22 mouse cellular contexts compared by ENCODE assay signal in genomic region chr5:122747950-122748349, GRCm38 (mm10). TPM values are rescaled to one million over a fixed set of nuclear protein-coding genes. Genes with fewer than 3 reads are reported as not detected.
DNase-seq lines count a peak whose midpoint lies in the region; ATAC-seq lines count a peak whose summit lies in the region.
"Had no signal": no experiment of that assay in that cellular context is flagged by ENCODE, and none has a peak within 500 bp of the region (broad histone marks: within the 10 kb centered on the region; RNA-seq: fewer than 3 reads in every experiment).

No protein-coding gene starts in this region.

- no peaks in the 10 kb centered on the region for H3K9me3 ChIP-seq in kidney, embryonic 14.5 days (ENCODE audit: control insufficient read depth, low read length)
- no peaks in the 10 kb centered on the region for H3K9me3 ChIP-seq in midbrain, embryonic 11.5 days (ENCODE audit: control insufficient read depth, low read length)
- H3K9me3 ChIP-seq in midbrain, embryonic 16.5 days (replicated peaks; ENCODE audit: control insufficient read depth, low read length, poor library complexity, severe bottlenecking) = no peaks in the 10 kb centered on the region
- H3K9me3 ChIP-seq in forebrain, embryonic 15.5 days = no peaks in the 10 kb centered on the region
- H3K9me3 ChIP-seq: forebrain, embryonic 10.5 days; forebrain, embryonic 13.5 days; hindbrain, embryonic 12.5 days; hindbrain, embryonic 15.5 days had no signal

- H3K27me3 ChIP-seq in kidney, embryonic 14.5 days (ENCODE audit: control insufficient read depth, insufficient read depth, low read length) = no peaks in the 10 kb centered on the region
- no peaks in the 10 kb centered on the region for H3K27me3 ChIP-seq in midbrain, embryonic 11.5 days (ENCODE audit: control insufficient read depth, insufficient read depth, low read length)
- no peaks in the 10 kb centered on the region for H3K27me3 ChIP-seq in midbrain, embryonic 16.5 days (ENCODE audit: control insufficient read depth, insufficient read depth, low read depth, low read length)
- H3K27me3 ChIP-seq in forebrain, embryonic 15.5 days = no peaks in the 10 kb centered on the region
- H3K27me3 ChIP-seq: forebrain, embryonic 13.5 days; hindbrain, embryonic 12.5 days; hindbrain, embryonic 15.5 days had no signal

- DNase-seq in kidney, postnatal 10 days = peak; percentile 48
- peak; percentile 72 for DNase-seq in midbrain, embryonic 11.5 days (ENCODE audit: low spot score, missing footprints)
- DNase-seq in lung, postnatal 14 days = peak; percentile 80
- peak; percentile 83 to 90 for DNase-seq in lung, postnatal 4 days
- no peak for DNase-seq in cerebellum, postnatal 4 days (ENCODE audit: low spot score in 2 of 2)
- DNase-seq: adrenal gland, adult 8-10 months; cerebellum, adult 11-12 months; cerebellum, adult 8-10 months; cerebellum, postnatal 10 days; cerebellum, postnatal 36 days; forebrain, postnatal 0 days; gastrocnemius, postnatal 36 days; heart, adult 2 months had no signal

- no peak overlapping the region for H3K4me2 ChIP-seq in kidney, embryonic 14.5 days (replicated peaks; ENCODE audit: low read depth, low read length)
- H3K4me2 ChIP-seq in midbrain, embryonic 11.5 days = no peak overlapping the region
- H3K4me2 ChIP-seq in midbrain, embryonic 16.5 days (ENCODE audit: low read length) = no peak overlapping the region
- H3K4me2 ChIP-seq in forebrain, embryonic 15.5 days (replicated peaks) = no peak overlapping the region
- H3K4me2 ChIP-seq: forebrain, embryonic 13.5 days; heart, embryonic 11.5 days; hindbrain, embryonic 12.5 days; hindbrain, embryonic 15.5 days had no signal

- no peak overlapping the region for H3K27ac ChIP-seq in kidney, embryonic 14.5 days (ENCODE audit: low read depth, low read length)
- H3K27ac ChIP-seq in midbrain, embryonic 11.5 days (ENCODE audit: low read depth, low read length) = no peak overlapping the region
- no peak overlapping the region for H3K27ac ChIP-seq in midbrain, embryonic 16.5 days (ENCODE audit: low read length)
- no peak overlapping the region for H3K27ac ChIP-seq in forebrain, embryonic 15.5 days (replicated peaks)
- H3K27ac ChIP-seq: forebrain, embryonic 10.5 days; forebrain, embryonic 13.5 days; heart, adult 2 months; hindbrain, embryonic 12.5 days; hindbrain, embryonic 15.5 days had no signal

- H3K4me1 ChIP-seq in kidney, embryonic 14.5 days (ENCODE audit: control insufficient read depth, insufficient read depth, low read length) = no peaks in the 10 kb centered on the region
- no peaks in the 10 kb centered on the region for H3K4me1 ChIP-seq in midbrain, embryonic 11.5 days (ENCODE audit: control insufficient read depth, insufficient read depth, low read length)
- no peaks in the 10 kb centered on the region for H3K4me1 ChIP-seq in midbrain, embryonic 16.5 days (ENCODE audit: control insufficient read depth, insufficient read depth, low read length)
- no peaks in the 10 kb centered on the region for H3K4me1 ChIP-seq in forebrain, embryonic 15.5 days
- H3K4me1 ChIP-seq: forebrain, embryonic 10.5 days; forebrain, embryonic 13.5 days; hindbrain, embryonic 12.5 days; hindbrain, embryonic 15.5 days had no signal

- no peak overlapping the region for H3K4me3 ChIP-seq in kidney, embryonic 14.5 days (ENCODE audit: low read length)
- no peak overlapping the region for H3K4me3 ChIP-seq in midbrain, embryonic 11.5 days (ENCODE audit: low read depth, low read length)
- H3K4me3 ChIP-seq in midbrain, embryonic 16.5 days (ENCODE audit: low read depth, low read length) = no peak overlapping the region
- no peak overlapping the region for H3K4me3 ChIP-seq in forebrain, embryonic 15.5 days
- H3K4me3 ChIP-seq: forebrain, embryonic 10.5 days; forebrain, embryonic 13.5 days; heart, adult 2 months; hindbrain, embryonic 12.5 days; hindbrain, embryonic 15.5 days had no signal

- no peak overlapping the region for H3K9ac ChIP-seq in kidney, embryonic 14.5 days (ENCODE audit: low read depth, low read length)
- no peak overlapping the region for H3K9ac ChIP-seq in midbrain, embryonic 11.5 days (ENCODE audit: low read length)
- H3K9ac ChIP-seq in midbrain, embryonic 16.5 days (ENCODE audit: low read depth, low read length) = no peak overlapping the region
- H3K9ac ChIP-seq in forebrain, embryonic 15.5 days (replicated peaks) = no peak overlapping the region
- H3K9ac ChIP-seq: forebrain, embryonic 13.5 days; forebrain, postnatal 0 days; hindbrain, embryonic 12.5 days; hindbrain, embryonic 15.5 days had no signal

- H3K36me3 ChIP-seq in kidney, embryonic 14.5 days (ENCODE audit: control insufficient read depth, insufficient read depth, low read length) = peaks cover 30% of the 10 kb centered on the region
- H3K36me3 ChIP-seq in midbrain, embryonic 11.5 days (ENCODE audit: control insufficient read depth, insufficient read depth, low read length) = peaks cover 6% of the 10 kb centered on the region; the same call in 1 of the 2 replicates
- peaks cover 33% of the 10 kb centered on the region for H3K36me3 ChIP-seq in midbrain, embryonic 16.5 days (ENCODE audit: control insufficient read depth, insufficient read depth, low read length)
- peaks cover 43% of the 10 kb centered on the region for H3K36me3 ChIP-seq in forebrain, embryonic 15.5 days

- ATAC-seq in kidney, embryonic 14.5 days (ENCODE audit: low FRiP score, low TSS enrichment) = no peak
- ATAC-seq in midbrain, embryonic 11.5 days (ENCODE audit: low FRiP score) = no peak
- no peak for ATAC-seq in midbrain, embryonic 16.5 days
- no peak for ATAC-seq in forebrain, embryonic 15.5 days (replicated peaks)
- ATAC-seq: CD4-positive, CD25-positive, alpha-beta regulatory T cell, adult 4 months; forebrain, embryonic 13.5 days; forebrain, postnatal 0 days had no signal

- WGBS in kidney, embryonic 14.5 days = 75% methylated on average over 7 of the region's 7 CpGs
- WGBS in midbrain, embryonic 11.5 days = 88% methylated on average over 7 of the region's 7 CpGs
- WGBS in midbrain, embryonic 16.5 days = 87% methylated on average over 7 of the region's 7 CpGs
- WGBS in forebrain, embryonic 15.5 days = 90% methylated on average over 7 of the region's 7 CpGs

RNA-seq across cellular contexts. Expression of gene Camkk2, which starts 31.3 kb away (rescaled TPM):
- 25.0 and 40.9 TPM in 2 replicates for polyA plus RNA-seq in kidney, embryonic 14.5 days (2014; fragmentation: Nextera tagmentation; extraction: Ambion mirVana)
- 18.5 and 18.6 TPM in 2 replicates for polyA plus RNA-seq in midbrain, embryonic 11.5 days (2014; fragmentation: Nextera tagmentation; extraction: Ambion mirVana)
- 63.4 and 69.5 TPM in 2 replicates for polyA plus RNA-seq in midbrain, embryonic 16.5 days (2015; fragmentation: Nextera tagmentation; extraction: Ambion mirVana)
- polyA plus RNA-seq in forebrain, embryonic 15.5 days (2015; fragmentation: Nextera tagmentation; extraction: Ambion mirVana) = 62.1 and 62.9 TPM in 2 replicates

RNA-seq across cellular contexts. Expression of gene P2rx4, which starts 40.6 kb away (rescaled TPM):
- polyA plus RNA-seq in kidney, embryonic 14.5 days (2014; fragmentation: Nextera tagmentation; extraction: Ambion mirVana) = 14.0 and 14.8 TPM in 2 replicates
- polyA plus RNA-seq in midbrain, embryonic 11.5 days (2014; fragmentation: Nextera tagmentation; extraction: Ambion mirVana) = 6.8 and 7.7 TPM in 2 replicates
- polyA plus RNA-seq in midbrain, embryonic 16.5 days (2015; fragmentation: Nextera tagmentation; extraction: Ambion mirVana) = 14.6 and 15.3 TPM in 2 replicates
- polyA plus RNA-seq in forebrain, embryonic 15.5 days (2015; fragmentation: Nextera tagmentation; extraction: Ambion mirVana) = 8.8 and 9.4 TPM in 2 replicates

Comparison
In these comparisons a context has a peak if more than half of its experiments do, and no peak if none do; other contexts are left out.
1. DNase-seq: peak in kidney, postnatal 10 days (single experiment), midbrain, embryonic 11.5 days (single experiment), lung, postnatal 14 days (single experiment) and lung, postnatal 4 days (2 of 2); none in cerebellum, postnatal 4 days (0 of 2).